Mouse (Mus musculus) stomach, postnatal 0 days (tissue): Measurements from ENCODE around the gene Necap2.

Source experiments
- CTCF ChIP-seq: IDR thresholded peaks from 2 replicates; pipeline ENCODE4 v1.5.1; 2016; ENCODE audit warnings: antibody characterized with exemption, low read depth, mild to moderate bottlenecking, moderate library complexity
- EP300 ChIP-seq: optimal IDR thresholded peaks from 2 replicates; pipeline ENCODE3; 2016; ENCODE audit warnings: antibody characterized with exemption

DNA sequence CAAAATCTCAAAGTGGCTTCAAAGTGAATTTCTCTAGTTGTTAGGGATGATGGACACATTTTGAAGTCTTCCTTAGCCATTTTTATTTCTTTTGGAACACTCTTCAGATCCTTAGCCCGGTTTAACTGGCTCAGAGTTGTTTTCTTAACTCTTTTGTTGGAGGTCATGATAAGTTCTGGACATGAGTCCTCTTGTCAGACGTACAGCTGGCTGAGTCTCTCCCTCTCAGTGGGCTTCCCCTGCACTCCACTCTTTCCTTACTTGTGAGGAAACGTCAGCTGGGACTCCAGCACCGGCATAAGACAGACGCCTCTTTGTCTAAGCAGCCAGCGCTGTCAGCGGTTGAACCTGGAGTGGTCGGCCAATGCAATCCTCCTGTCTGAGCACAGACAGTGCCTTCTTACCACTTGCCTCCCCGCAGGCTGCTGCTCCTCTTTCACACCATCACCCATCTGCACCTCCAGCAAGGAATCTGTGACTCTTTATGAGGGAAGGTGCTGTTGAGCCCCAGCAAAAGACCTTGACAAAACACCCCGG, 30.1 kb upstream of the Necap2 start:
- no peak for TF ChIP-seq CTCF
- TF ChIP-seq EP300, result no peak
